Mouse (Mus musculus) cerebellum, postnatal 10 days (tissue): ENCODE results near the gene Dpm1.
A peak's percentile ranks its signal among the peaks of the same experiment; 100 is the strongest.

Source experiments
- DNase-seq, 2 experiments: peaks; one replicate each; pipeline ENCODE4 v3.0.0; 2021; ENCODE audit warnings: mixed read lengths in 2 of 2

Gene Dpm1

GRCm38 (mm10) chr2:168230026-168230728 is at the start of gene Dpm1, which contains the start of the genes Gm20716 and Mocs3:
Dpm1 (minus strand) TSS chr2:168230591.
Gm20716 (minus strand) TSS chr2:168230364.
Mocs3 (plus strand) TSS chr2:168230622.
- peak; percentile 87 to 91 for DNase-seq

- DNase-seq: peak; percentile 91 to 95
These were observed 44.1 kb upstream of the Dpm1 start for GRCm38 (mm10) chr2:168274374-168274935.

GRCm38 (mm10) chr2:168273387-168273786 is 43.0 kb upstream of the Dpm1 start:
- DNase-seq: no peak

GRCm38 (mm10) chr2:168268033-168268432 is 37.6 kb upstream of the Dpm1 start:
- DNase-seq: peak; percentile 56 to 64

- DNase-seq: no peak
These were observed 30.5 kb upstream of the Dpm1 start for GRCm38 (mm10) chr2:168260900-168261299.

GRCm38 (mm10) chr2:168260124-168260523 is 29.7 kb upstream of the Dpm1 start:
- no peak for DNase-seq

GRCm38 (mm10) chr2:168259046-168259445 is 28.7 kb upstream of the Dpm1 start:
- DNase-seq: no peak

GRCm38 (mm10) chr2:168257188-168257587 is 26.8 kb upstream of the Dpm1 start:
- DNase-seq: no peak

- no peak for DNase-seq
These were observed 26.1 kb upstream of the Dpm1 start for GRCm38 (mm10) chr2:168256506-168256905.

- peak; percentile 68 to 69 for DNase-seq
These were observed 23.4 kb upstream of the Dpm1 start for GRCm38 (mm10) chr2:168253822-168254221.

- DNase-seq: peak; percentile 73 to 81
These were observed 22.4 kb upstream of the Dpm1 start for GRCm38 (mm10) chr2:168252639-168253292.

- peak; percentile 95 to 99 for DNase-seq
These were observed 19.9 kb upstream of the Dpm1 start for GRCm38 (mm10) chr2:168250270-168250669.

GRCm38 (mm10) chr2:168248856-168249245 is 18.5 kb upstream of the Dpm1 start:
- DNase-seq: peak; percentile 74 to 75

- peak; percentile 72 to 85 for DNase-seq
These were observed 17.9 kb upstream of the Dpm1 start for GRCm38 (mm10) chr2:168248167-168248855.

GRCm38 (mm10) chr2:168245571-168245970 is 15.2 kb upstream of the Dpm1 start:
- DNase-seq: no peak

- no peak for DNase-seq
These were observed 12.9 kb upstream of the Dpm1 start for GRCm38 (mm10) chr2:168243278-168243677.

GRCm38 (mm10) chr2:168242841-168243240 is 12.4 kb upstream of the Dpm1 start:
- DNase-seq: no peak

- DNase-seq: no peak
These were observed 7.9 kb upstream of the Dpm1 start for GRCm38 (mm10) chr2:168238335-168238734.

GRCm38 (mm10) chr2:168233286-168233685 is 2.9 kb upstream of the Dpm1 start:
- DNase-seq: no peak

- DNase-seq: no peak
These were observed 1.1 kb upstream of the Dpm1 start for GRCm38 (mm10) chr2:168231471-168231829.

GRCm38 (mm10) chr2:168230773-168231470 is 531 bp upstream of the Dpm1 start:
- DNase-seq: peak; percentile 52 to 69

GRCm38 (mm10) chr2:168229116-168230025 is 1.0 kb downstream of the Dpm1 start:
- DNase-seq: no peak
